Mouse (Mus musculus) neural tube, embryonic 11.5 days (tissue): ENCODE results near the gene Mms19. TPM values are rescaled to one million over a fixed set of nuclear protein-coding genes. Genes with fewer than 3 reads are reported as not detected.
A peak's percentile ranks its signal among the peaks of the same experiment; 100 is the strongest.

Source experiments
- ATAC-seq: fragments of 200-750 bp; cut with Nextera tagmentation; 2 replicates; pipeline ENCODE4 v1.8.0; 2017; ENCODE audit warnings: moderate number of reproducible peaks, mild to moderate bottlenecking, moderate TSS enrichment, moderate library complexity; ENCODE audit not compliant: insufficient read depth, low FRiP score, low TSS enrichment
- DNase-seq: peaks from one replicate; pipeline ENCODE4 v3.0.0-alpha.2; 2015; ENCODE audit warnings: low spot score
- H3K27ac ChIP-seq: fragments of 300-500 bp; sonication (generic); 2 replicates; pipeline ENCODE4 v1.5.1; 2014; ENCODE audit warnings: low read depth, mild to moderate bottlenecking, low read length
- H3K27me3 ChIP-seq: fragments of 300-500 bp; sonication (generic); 2 replicates; pipeline ENCODE4 v1.6.1; 2014; ENCODE audit warnings: mild to moderate bottlenecking, low read length, mixed read lengths; ENCODE audit not compliant: control insufficient read depth, insufficient read depth
- H3K36me3 ChIP-seq: fragments of 300-500 bp; sonication (generic); 2 replicates; pipeline ENCODE4 v1.6.1; 2014; ENCODE audit warnings: mild to moderate bottlenecking, low read length, moderate library complexity, mixed read lengths; ENCODE audit not compliant: control insufficient read depth, insufficient read depth
- H3K4me1 ChIP-seq: fragments of 300-500 bp; sonication (generic); 2 replicates; pipeline ENCODE4 v1.6.1; 2014; ENCODE audit warnings: low read length, mixed read lengths; ENCODE audit not compliant: control insufficient read depth, insufficient read depth
- H3K4me2 ChIP-seq: fragments of 300-500 bp; sonication (generic); 2 replicates; pipeline ENCODE4 v1.6.1; 2014; ENCODE audit warnings: low read depth, mild to moderate bottlenecking, moderate library complexity
- H3K4me3 ChIP-seq: fragments of 300-500 bp; sonication (generic); 2 replicates; pipeline ENCODE4 v1.5.1; 2014; ENCODE audit warnings: low read depth, low read length
- H3K9ac ChIP-seq: fragments of 300-500 bp; sonication (generic); 2 replicates; pipeline ENCODE4 v1.6.1; 2014; ENCODE audit warnings: mild to moderate bottlenecking, low read length
- H3K9me3 ChIP-seq: fragments of 300-500 bp; sonication (generic); 2 replicates; pipeline ENCODE4 v1.6.1; 2016; ENCODE audit warnings: low read length; ENCODE audit not compliant: control insufficient read depth
- WGBS: fragments of 180-500 bp; shearing (Covaris S2); extraction: QIAGEN DNeasy Blood & Tissue Kit; methylation state at CpG from one replicate; pipeline ENCODE4 v1.1.7; 2014; 5-methylcytosine and 5-hydroxymethylcytosine counted together
- polyA plus RNA-seq: library from polyadenylated mRNA; unstranded; fragments of >200 nt; fragmentation: Nextera tagmentation; extraction: Ambion mirVana; gene quantifications from 2 replicates; pipeline ENCODE4 v1.2.1, GENCODE M21; 2014

Mms19 gene
- polyA plus RNA-seq: 29.0 and 35.1 TPM in 2 replicates

- Histone ChIP-seq H3K4me3 (peak within 1 kb of the TSS; percentile 85), H3K27ac (peak within 1 kb of the TSS; percentile 64; the same call in 1 of the 2 replicates), H3K9ac (peak within 1 kb of the TSS; percentile 72), H3K36me3 (no peaks in the 10 kb centered on the region; the same call in 1 of the 2 replicates), H3K9me3 (no peaks in the 10 kb centered on the region), H3K27me3 (0 out of 2 replicates have a peak, but pooled peaks cover 4% of the 10 kb centered on the region), H3K4me1 (peaks cover 5% of the 10 kb centered on the region), H3K4me2 (peak within 1 kb of the TSS; percentile 100)
- ATAC-seq (peak; percentile 95), DNase-seq (peak; percentile 99)
- WGBS: under 1% methylated on average over 65 of the region's 68 CpGs
Measured at GRCm38 (mm10) chr19:41980819-41981594, at the start of gene Mms19. Gene Mms19 (minus strand): TSS chr19:41981157.

- H3K27ac ChIP-seq: no peak overlapping the region
- H3K4me2 ChIP-seq: no peak overlapping the region
- H3K27me3 ChIP-seq: no peaks in the 10 kb centered on the region
- no peaks in the 10 kb centered on the region for H3K36me3 ChIP-seq
- peaks cover 2% of the 10 kb centered on the region; the same call in 1 of the 2 replicates for H3K4me1 ChIP-seq
- WGBS: 13% methylated on average over 5 of the region's 5 CpGs
- H3K9ac ChIP-seq: no peak overlapping the region
- no peaks in the 10 kb centered on the region for H3K9me3 ChIP-seq
- no peak overlapping the region for H3K4me3 ChIP-seq
- no peak for ATAC-seq
- peak; percentile 80 for DNase-seq
Measured at GRCm38 (mm10) chr19:42026158-42026557, 45.2 kb upstream of the Mms19 start.

- Histone ChIP-seq H3K4me3 (no peak overlapping the region), H3K36me3 (no peaks in the 10 kb centered on the region), H3K4me2 (no peak overlapping the region), H3K27me3 (no peaks in the 10 kb centered on the region), H3K9me3 (no peaks in the 10 kb centered on the region), H3K4me1 (peaks cover 2% of the 10 kb centered on the region; the same call in 1 of the 2 replicates), H3K9ac (no peak overlapping the region), H3K27ac (no peak overlapping the region)
- 79% methylated on average over 2 of the region's 2 CpGs for WGBS
- no peak for ATAC-seq
- no peak for DNase-seq
Measured at GRCm38 (mm10) chr19:42022542-42022848, 41.5 kb upstream of the Mms19 start.

- no peak overlapping the region for H3K27ac ChIP-seq
- no peak for ATAC-seq
- H3K36me3 ChIP-seq: no peaks in the 10 kb centered on the region
Measured at GRCm38 (mm10) chr19:42021681-42022541, 41.0 kb upstream of the Mms19 start.

GRCm38 (mm10) chr19:42019011-42019522 lies 38.1 kb upstream of the Mms19 start:
- H3K9me3 ChIP-seq: no peaks in the 10 kb centered on the region
- H3K27me3 ChIP-seq: no peaks in the 10 kb centered on the region
- no peaks in the 10 kb centered on the region for H3K36me3 ChIP-seq
- WGBS: 47% methylated on average over 4 of the region's 4 CpGs
- no peak overlapping the region for H3K4me3 ChIP-seq
- no peak overlapping the region for H3K9ac ChIP-seq
- H3K4me2 ChIP-seq: no peak overlapping the region
- DNase-seq (no peak), ATAC-seq (no peak)
- peak overlapping the region; percentile 4; the same call in 1 of the 2 replicates for H3K27ac ChIP-seq
- H3K4me1 ChIP-seq: no peaks in the 10 kb centered on the region

More at GRCm38 (mm10) chr19:42021681-42022541, 41.0 kb upstream of the Mms19 start:
- H3K4me2 ChIP-seq: no peak overlapping the region
- no peak overlapping the region for H3K9ac ChIP-seq
- no peak overlapping the region for H3K4me3 ChIP-seq
- no peaks in the 10 kb centered on the region for H3K9me3 ChIP-seq
- no peak for DNase-seq
- peaks cover 2% of the 10 kb centered on the region; the same call in 1 of the 2 replicates for H3K4me1 ChIP-seq
- 74% methylated on average over 10 of the region's 10 CpGs for WGBS
- no peaks in the 10 kb centered on the region for H3K27me3 ChIP-seq

- no peaks in the 10 kb centered on the region for H3K27me3 ChIP-seq
- WGBS: 69% methylated on average over 8 of the region's 8 CpGs
- no peak overlapping the region for H3K4me3 ChIP-seq
- H3K4me1 ChIP-seq: no peaks in the 10 kb centered on the region
- ATAC-seq (no peak), DNase-seq (no peak)
- no peaks in the 10 kb centered on the region for H3K9me3 ChIP-seq
- H3K4me2 ChIP-seq: no peak overlapping the region
- H3K36me3 ChIP-seq: no peaks in the 10 kb centered on the region
- H3K27ac ChIP-seq: no peak overlapping the region
- H3K9ac ChIP-seq: no peak overlapping the region; the same call in 1 of the 2 replicates
Measured at GRCm38 (mm10) chr19:42017399-42018247, 36.7 kb upstream of the Mms19 start.

- Histone ChIP-seq H3K36me3 (no peaks in the 10 kb centered on the region), H3K27me3 (no peaks in the 10 kb centered on the region), H3K9me3 (no peaks in the 10 kb centered on the region), H3K27ac (no peak overlapping the region), H3K9ac (no peak overlapping the region; the same call in 1 of the 2 replicates), H3K4me1 (no peaks in the 10 kb centered on the region), H3K4me2 (no peak overlapping the region), H3K4me3 (no peak overlapping the region)
- no peak for ATAC-seq
- 78% methylated on average over 5 of the region's 5 CpGs for WGBS
- DNase-seq: no peak
Measured at GRCm38 (mm10) chr19:42016840-42017239, 35.9 kb upstream of the Mms19 start.

GRCm38 (mm10) chr19:42016251-42016650 lies 35.3 kb upstream of the Mms19 start:
- Histone ChIP-seq H3K36me3 (no peaks in the 10 kb centered on the region), H3K4me2 (no peak overlapping the region), H3K4me1 (no peaks in the 10 kb centered on the region), H3K9ac (no peak overlapping the region), H3K9me3 (no peaks in the 10 kb centered on the region), H3K27me3 (no peaks in the 10 kb centered on the region), H3K27ac (no peak overlapping the region), H3K4me3 (no peak overlapping the region)
- WGBS: 70% methylated on average over 4 of the region's 4 CpGs
- DNase-seq: no peak
- no peak for ATAC-seq
